Mouse (Mus musculus) left cerebral cortex, adult 18-20 months (tissue): Measurements from ENCODE around the gene Syne1. TPM values are rescaled to one million over a fixed set of nuclear protein-coding genes. Genes with fewer than 3 reads are reported as not detected.

ENCODE experiments used
- DNase-seq, 2 experiments: peaks; one replicate each; pipeline ENCODE4 v3.0.0; 2021 to 2022; ENCODE audit warnings: low spot score in 2 of 2, mixed read lengths in 1 of 2
- total RNA-seq, 2 experiments: library from RNA; stranded (reverse); gene quantifications; 2 replicates each; pipeline ENCODE4 v1.2.3; 2021

Gene Syne1
- total RNA-seq, 2 experiments from 2014 or later: 360 to 372 TPM

DNA sequence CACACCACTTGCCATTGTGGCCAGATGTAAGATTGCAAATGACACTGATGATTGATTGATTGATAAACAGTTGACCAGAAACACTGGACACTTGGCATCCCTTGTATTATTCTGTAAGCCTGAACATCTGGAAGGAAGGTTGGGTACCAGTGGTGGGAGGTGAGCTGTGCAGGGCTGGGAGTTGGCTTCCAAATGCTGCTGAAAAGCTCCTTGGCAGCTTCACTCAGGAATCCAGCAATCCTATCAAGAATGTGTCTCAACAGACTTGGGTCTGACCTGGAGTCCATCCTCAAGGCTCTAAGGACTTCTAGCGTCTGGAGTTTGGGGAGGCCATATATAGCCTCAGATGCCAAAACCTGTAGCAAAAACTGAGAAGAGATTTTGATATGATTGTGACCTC, 536.3 kb downstream of the Syne1 start:
- no peak for DNase-seq

DNA sequence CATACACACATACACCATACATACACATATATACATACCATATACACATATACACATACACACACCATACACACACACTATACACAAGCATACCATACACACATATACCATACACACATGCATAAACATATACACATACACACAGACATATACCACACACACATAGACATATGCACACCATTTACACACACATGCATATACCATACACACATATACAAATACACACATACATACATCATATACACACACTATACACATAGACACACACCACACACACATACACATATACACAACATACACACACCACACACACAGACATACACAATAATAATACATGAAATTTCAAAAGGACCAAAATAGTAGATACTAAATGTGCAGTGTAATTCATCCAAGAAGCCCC, 539.3 kb downstream of the Syne1 start:
- no peak for DNase-seq

GRCm38 (mm10) chr10:5008795-5009366, 542.4 kb downstream of the Syne1 start:
- no peak for DNase-seq

DNA sequence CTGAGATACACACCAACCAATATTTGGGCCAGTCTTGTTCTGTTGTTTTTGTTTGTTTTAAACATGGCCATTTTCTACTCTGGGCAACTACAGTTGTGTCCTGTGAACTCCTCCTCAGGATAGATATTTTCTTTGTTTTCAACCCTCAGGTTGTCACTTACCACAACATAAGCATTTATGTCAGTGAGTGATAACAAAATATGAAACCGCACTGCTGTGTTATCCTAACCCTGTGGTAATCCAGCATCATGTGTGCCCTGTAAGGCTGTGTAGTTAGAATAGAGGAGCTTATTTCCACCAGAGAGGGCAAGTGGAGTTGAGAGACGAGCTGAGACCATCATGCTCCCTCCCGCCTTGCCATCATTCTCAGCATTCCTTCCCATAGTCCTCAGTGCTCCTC, 554.7 kb downstream of the Syne1 start:
- DNase-seq: no peak

DNA sequence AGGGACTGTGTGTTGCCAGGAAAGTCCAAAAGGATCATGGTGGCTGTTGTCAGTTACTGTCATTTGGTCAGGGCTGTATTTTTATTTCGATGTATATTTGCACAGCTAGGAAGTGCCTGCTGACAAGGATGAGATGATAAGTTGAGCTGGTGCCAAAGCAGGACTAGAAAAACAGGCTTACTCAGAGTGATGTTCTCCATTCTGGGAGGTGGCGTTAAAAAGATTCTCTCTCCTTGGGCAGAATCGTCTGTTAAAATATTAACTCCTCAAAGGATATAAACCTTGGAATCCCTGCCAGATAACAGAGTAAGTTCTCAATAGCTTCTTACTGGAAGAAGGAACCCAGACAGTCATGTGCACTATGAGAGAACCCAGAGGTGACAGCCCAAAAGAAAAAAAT, 557.5 kb downstream of the Syne1 start:
- no peak for DNase-seq

- DNase-seq: no peak
Measured at GRCm38 (mm10) chr10:4983919-4984318, 567.4 kb downstream of the Syne1 start.

GRCm38 (mm10) chr10:4977374-4977773, 573.9 kb downstream of the Syne1 start:
- no peak for DNase-seq

GRCm38 (mm10) chr10:4976557-4976956, 574.7 kb downstream of the Syne1 start:
- DNase-seq: no peak

- DNase-seq: no peak
Measured at GRCm38 (mm10) chr10:4974246-4974645, 577.0 kb downstream of the Syne1 start.

- DNase-seq: no peak
Measured at GRCm38 (mm10) chr10:4972026-4972425, 579.3 kb downstream of the Syne1 start.

GRCm38 (mm10) chr10:4971586-4971985, 579.7 kb downstream of the Syne1 start:
- no peak for DNase-seq

DNA sequence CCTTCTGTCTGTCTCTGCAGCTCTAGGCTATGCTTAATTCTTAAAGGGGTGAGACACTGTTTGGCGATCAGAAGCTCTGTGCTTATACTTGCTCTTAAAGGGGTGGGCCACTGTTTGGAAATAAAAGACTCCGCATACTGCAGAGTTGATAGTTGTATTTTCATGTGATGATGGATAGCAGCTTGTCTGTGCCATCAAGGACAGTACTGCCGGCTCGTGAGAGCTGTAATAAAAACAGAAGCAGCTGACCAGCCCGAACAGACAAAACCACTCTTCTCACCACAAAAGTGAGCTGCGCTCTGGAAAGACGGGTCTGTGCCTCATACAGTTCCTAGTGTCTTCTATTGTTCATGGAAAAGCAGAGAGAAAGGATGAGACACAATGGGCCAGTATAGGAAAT, 580.1 kb downstream of the Syne1 start:
- DNase-seq: no peak

Other genes with a start within 250 kb of the Syne1 start
- under 1 TPM; 0.12 to 0.42 TPM for gene Myct1, start 42.3 kb upstream of the Syne1 start, total RNA-seq
- 10 to 100 TPM; 52.8 to 74.8 TPM for gene Vip, start 87.7 kb upstream of the Syne1 start, total RNA-seq